Mouse (Mus musculus) bone marrow, adult 2 months (tissue): ENCODE results near the gene Wnt3.

ENCODE experiments used
- CTCF ChIP-seq: fragments of 200-500 bp; IDR thresholded peaks from 2 replicates; pipeline ENCODE4 v1.5.1; 2011; ENCODE audit warnings: low read length, control low read depth; ENCODE audit not compliant: control insufficient read depth, insufficient read depth
- POLR2A ChIP-seq: fragments of 200-500 bp; IDR thresholded peaks from 2 replicates; pipeline ENCODE4 v1.6.1; 2011; ENCODE audit warnings: low read depth, mild to moderate bottlenecking, control low read depth, low read length, borderline replicate concordance; ENCODE audit not compliant: control insufficient read depth

- TF ChIP-seq CTCF (no peak), POLR2A (no peak)
Measured at GRCm38 (mm10) chr11:103731594-103731993, 42.4 kb upstream of the Wnt3 start.
